Mouse (Mus musculus): Measurements from ENCODE around the gene Meis3. TPM values are rescaled to one million over a fixed set of nuclear protein-coding genes. Genes with fewer than 3 reads are reported as not detected.

Meis3 gene
- polyA plus RNA-seq, 1 experiment from 2014 or later = 160 TPM

DNA sequence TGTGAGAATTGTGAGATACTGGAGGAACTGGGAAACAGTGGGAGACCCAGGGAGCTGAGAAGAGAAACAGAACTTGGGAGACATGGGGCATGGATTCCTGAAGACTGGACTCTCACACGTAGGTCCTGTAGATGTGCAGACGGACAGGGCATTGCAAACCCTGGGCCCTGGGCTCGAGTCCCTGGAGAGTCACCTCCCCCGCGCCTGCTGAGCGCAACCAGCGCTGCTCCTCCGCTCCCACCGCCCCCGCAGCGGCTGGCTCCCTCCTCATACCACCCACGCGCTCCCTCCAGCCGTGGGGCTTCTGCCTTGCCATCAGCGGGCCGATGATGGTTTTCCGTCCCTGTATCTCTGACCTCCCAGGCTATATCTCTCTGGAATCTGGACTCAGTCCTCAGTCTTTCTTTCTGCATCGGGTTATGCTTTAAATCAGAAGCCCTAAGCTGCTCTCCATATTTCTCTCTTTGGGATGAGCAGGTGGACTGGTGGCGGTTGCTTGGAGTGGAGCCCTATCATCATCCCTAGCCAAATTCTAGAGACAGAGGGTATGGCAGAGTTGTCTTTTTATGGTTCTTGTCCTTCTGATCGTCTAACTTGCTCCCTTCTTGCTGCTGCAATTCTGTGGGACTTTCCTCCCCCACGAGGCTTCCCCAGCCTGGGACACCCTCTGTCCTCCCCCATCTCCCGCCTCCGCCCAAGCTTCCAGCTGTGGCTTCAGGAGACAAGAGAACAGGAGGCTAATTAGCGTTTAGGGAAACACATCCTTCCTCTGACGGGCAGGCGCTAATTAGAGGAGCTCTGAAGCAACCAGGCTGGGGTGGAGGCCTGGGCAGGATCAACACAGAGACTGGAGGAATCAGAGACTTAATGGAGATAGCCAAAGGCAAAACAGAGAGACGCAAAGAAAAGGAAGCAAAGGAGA lies 28.1 kb upstream of the Meis3 start:
- H3K9me3 ChIP-seq = no peaks in the 10 kb centered on the region
- no peak overlapping the region for H3K4me2 ChIP-seq (replicated peaks)
- peaks cover 28% of the 10 kb centered on the region for H3K36me3 ChIP-seq
- H3K4me1 ChIP-seq (replicated peaks) = peaks cover 13% of the 10 kb centered on the region
- H3K27ac ChIP-seq = peak overlapping the region; percentile 40; the same call in 1 of the 2 replicates
- no peak overlapping the region for H3K4me3 ChIP-seq (replicated peaks)
- ATAC-seq = no peak
- H3K9ac ChIP-seq (replicated peaks) = no peak overlapping the region
- 35% methylated on average over 27 of the region's 27 CpGs for WGBS
- no peaks in the 10 kb centered on the region for H3K27me3 ChIP-seq

- Histone ChIP-seq H3K4me2 (replicated peaks) (no peak overlapping the region), H3K4me3 (replicated peaks) (no peak overlapping the region), H3K4me1 (replicated peaks) (peaks cover 13% of the 10 kb centered on the region), H3K9ac (replicated peaks) (no peak overlapping the region), H3K27ac (no peak overlapping the region), H3K27me3 (no peaks in the 10 kb centered on the region), H3K36me3 (peaks cover 22% of the 10 kb centered on the region), H3K9me3 (no peaks in the 10 kb centered on the region)
- peak; percentile 21; the same call in 1 of the 2 replicates for ATAC-seq
- WGBS = 17% methylated on average over 15 of the region's 15 CpGs
Observed at GRCm38 (mm10) chr7:16147643-16148042, 27.2 kb upstream of the Meis3 start.

DNA sequence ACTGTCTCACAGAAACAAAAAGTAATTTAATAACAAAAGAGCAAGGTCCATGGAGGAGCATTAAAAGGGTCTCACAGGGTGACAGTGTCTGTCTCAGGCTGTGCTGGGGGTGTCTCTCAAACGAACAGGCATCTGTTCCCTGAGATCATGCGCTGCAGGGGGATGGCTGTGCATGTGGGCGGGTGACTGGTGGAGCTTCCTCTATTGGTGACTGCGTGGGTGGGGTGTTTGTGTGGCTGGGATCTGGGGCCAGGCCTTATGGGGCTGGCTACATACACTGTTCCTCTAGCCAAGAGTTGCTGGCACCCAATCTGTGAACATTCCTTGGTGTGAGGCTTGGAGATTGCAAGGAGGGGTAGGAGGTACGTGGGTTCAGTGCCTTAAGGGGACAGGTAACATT lies 25.6 kb upstream of the Meis3 start:
- Histone ChIP-seq H3K9ac (replicated peaks) (no peak overlapping the region), H3K9me3 (no peaks in the 10 kb centered on the region), H3K27ac (no peak overlapping the region), H3K4me1 (replicated peaks) (peaks cover 19% of the 10 kb centered on the region), H3K36me3 (peaks cover 22% of the 10 kb centered on the region), H3K27me3 (no peaks in the 10 kb centered on the region), H3K4me3 (replicated peaks) (no peak overlapping the region), H3K4me2 (replicated peaks) (no peak overlapping the region)
- 72% methylated on average over 5 of the region's 5 CpGs for WGBS
- ATAC-seq = no peak

DNA sequence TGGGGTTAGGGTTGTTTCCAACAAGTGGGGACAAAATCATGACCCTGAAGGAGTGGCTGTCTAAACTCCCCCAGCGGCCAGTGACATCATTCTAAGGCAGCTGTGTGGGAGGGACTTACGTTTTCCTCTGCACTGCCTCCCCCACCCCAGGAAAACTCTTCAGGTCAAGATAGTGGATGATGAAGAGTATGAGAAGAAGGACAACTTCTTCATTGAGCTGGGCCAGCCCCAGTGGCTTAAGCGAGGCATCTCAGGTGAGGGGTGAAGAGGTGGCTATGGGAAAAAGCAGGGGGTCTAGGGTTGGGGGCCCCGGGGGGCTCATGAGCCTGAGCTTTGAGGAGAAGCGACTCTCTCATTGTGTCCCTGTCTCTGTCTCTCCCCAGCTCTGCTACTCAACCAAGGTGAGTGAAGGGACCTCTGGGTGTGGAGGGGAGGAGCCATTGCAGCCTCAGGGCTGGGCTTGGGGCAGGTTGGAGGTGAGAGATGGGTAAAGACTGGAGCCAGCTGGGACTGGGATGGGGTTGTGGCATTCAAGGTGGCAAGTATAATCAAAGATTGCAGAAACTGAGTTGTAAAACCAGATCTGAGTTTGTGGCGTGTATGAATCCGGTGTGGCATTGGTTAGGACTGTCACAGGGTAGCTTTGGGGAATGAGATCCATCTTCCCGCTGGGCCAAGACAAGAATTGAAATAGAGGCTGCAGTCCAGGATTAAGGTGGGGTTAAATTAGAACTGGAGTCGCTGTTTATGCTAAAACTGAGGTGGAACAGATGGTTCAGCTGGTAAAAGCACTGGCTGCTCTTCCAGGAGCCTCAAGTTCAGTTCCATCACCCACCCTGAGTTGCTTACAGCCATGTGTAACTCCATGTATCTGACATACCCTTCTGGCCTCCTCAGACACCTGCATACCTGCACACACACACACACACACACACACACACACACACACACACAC lies 24.4 kb upstream of the Meis3 start:
- no peak for ATAC-seq
- H3K4me1 ChIP-seq (replicated peaks) = peaks cover 19% of the 10 kb centered on the region
- H3K27ac ChIP-seq = no peak overlapping the region
- no peak overlapping the region for H3K4me3 ChIP-seq (replicated peaks)
- H3K36me3 ChIP-seq = peaks cover 12% of the 10 kb centered on the region
- no peaks in the 10 kb centered on the region for H3K27me3 ChIP-seq
- no peak overlapping the region for H3K4me2 ChIP-seq (replicated peaks)
- 73% methylated on average over 9 of the region's 9 CpGs for WGBS
- no peak overlapping the region for H3K9ac ChIP-seq (replicated peaks)
- H3K9me3 ChIP-seq = no peaks in the 10 kb centered on the region

DNA sequence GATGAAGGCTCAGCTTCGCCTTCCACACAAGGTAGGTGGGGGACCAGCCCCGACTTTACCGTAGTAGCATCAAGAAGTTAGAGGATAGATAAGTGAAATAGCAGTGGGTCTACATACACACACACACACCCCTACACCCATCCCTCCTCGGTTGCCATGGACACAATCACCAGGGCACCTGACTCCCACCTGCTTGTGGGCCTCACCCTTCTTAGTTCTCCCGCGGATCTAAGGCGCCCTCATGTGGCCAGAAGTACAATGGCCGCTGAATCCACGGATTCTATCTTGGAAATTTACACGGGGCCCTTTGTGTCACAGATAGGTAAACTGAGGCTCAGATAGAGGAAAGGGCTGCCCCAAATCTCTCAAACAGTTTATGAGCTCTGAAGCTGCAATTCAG lies 21.4 kb upstream of the Meis3 start:
- Histone ChIP-seq H3K4me1 (replicated peaks) (peaks cover 7% of the 10 kb centered on the region), H3K4me2 (replicated peaks) (no peak overlapping the region), H3K36me3 (peaks cover 17% of the 10 kb centered on the region), H3K27me3 (peaks cover 12% of the 10 kb centered on the region), H3K9ac (replicated peaks) (no peak overlapping the region), H3K27ac (peak overlapping the region; percentile 44; the same call in 1 of the 2 replicates), H3K4me3 (replicated peaks) (no peak overlapping the region), H3K9me3 (no peaks in the 10 kb centered on the region)
- ATAC-seq = peak; percentile 92
- 18% methylated on average over 10 of the region's 10 CpGs for WGBS

GRCm38 (mm10) chr7:16155132-16155872 lies 19.6 kb upstream of the Meis3 start:
- peaks cover 12% of the 10 kb centered on the region for H3K4me1 ChIP-seq (replicated peaks)
- WGBS = 79% methylated on average over 9 of the region's 9 CpGs
- no peak overlapping the region for H3K4me3 ChIP-seq (replicated peaks)
- H3K36me3 ChIP-seq = peaks cover 13% of the 10 kb centered on the region
- no peaks in the 10 kb centered on the region for H3K9me3 ChIP-seq
- peaks cover 25% of the 10 kb centered on the region for H3K27me3 ChIP-seq
- no peak for ATAC-seq
- no peak overlapping the region for H3K9ac ChIP-seq (replicated peaks)
- no peak overlapping the region for H3K27ac ChIP-seq
- no peak overlapping the region for H3K4me2 ChIP-seq (replicated peaks)

DNA sequence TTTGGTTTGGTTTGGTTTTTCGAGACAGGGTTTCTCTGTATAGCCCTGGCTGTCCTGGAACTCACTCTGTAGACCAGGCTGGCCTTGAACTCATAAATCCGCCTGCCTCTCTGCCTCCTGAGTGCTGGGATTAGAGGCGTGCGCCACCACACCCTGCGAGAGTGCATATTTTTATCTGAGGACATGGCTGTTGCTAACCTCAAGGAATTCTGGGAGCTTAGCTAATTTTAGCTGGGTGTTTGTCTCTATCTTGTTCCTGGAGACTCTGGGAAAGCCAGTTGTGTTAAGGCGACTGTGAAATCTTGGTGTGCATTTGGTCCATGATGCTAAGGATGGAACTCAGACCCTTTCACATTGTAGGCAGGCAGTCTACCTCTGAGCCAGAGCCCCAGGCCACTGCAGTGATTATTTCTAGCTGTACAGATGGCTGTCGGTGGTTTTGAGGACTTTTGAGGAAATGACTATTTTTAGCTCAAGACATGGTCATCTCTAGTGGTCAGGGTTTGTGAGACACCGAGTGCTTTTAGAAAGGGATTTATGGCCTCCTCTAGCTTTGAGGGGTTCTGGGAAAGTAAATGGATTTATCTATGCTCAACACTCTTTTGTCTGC lies 18.7 kb upstream of the Meis3 start:
- H3K4me2 ChIP-seq (replicated peaks) = no peak overlapping the region
- no peak for ATAC-seq
- H3K36me3 ChIP-seq = peaks cover 7% of the 10 kb centered on the region; the same call in 1 of the 2 replicates
- H3K9me3 ChIP-seq = no peaks in the 10 kb centered on the region
- 84% methylated on average over 8 of the region's 8 CpGs for WGBS
- no peak overlapping the region for H3K27ac ChIP-seq
- H3K9ac ChIP-seq (replicated peaks) = no peak overlapping the region
- H3K27me3 ChIP-seq = peaks cover 25% of the 10 kb centered on the region
- no peak overlapping the region for H3K4me3 ChIP-seq (replicated peaks)
- peaks cover 12% of the 10 kb centered on the region for H3K4me1 ChIP-seq (replicated peaks)

DNA sequence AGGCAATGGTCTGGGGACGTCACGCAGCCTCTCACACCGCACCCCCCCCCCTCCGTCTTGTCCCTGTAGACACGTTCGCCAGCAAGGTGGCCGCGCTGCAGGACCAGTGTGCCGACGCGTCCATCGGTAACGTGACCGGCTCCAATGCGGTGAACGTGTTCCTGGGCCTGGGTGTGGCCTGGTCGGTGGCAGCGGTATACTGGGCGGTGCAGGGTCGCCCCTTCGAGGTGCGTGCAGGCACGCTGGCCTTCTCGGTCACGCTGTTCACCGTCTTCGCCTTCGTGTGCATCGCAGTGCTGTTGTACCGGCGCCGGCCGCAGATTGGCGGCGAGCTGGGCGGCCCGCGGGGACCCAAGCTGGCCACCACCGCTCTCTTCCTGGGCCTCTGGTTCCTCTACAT lies 16.2 kb upstream of the Meis3 start:
- no peak overlapping the region for H3K27ac ChIP-seq
- 6% methylated on average over 38 of the region's 39 CpGs for WGBS
- H3K4me2 ChIP-seq (replicated peaks) = peak overlapping the region; percentile 41
- peaks cover 25% of the 10 kb centered on the region for H3K27me3 ChIP-seq
- no peaks in the 10 kb centered on the region for H3K9me3 ChIP-seq
- peak overlapping the region; percentile 52; the same call in 1 of the 2 replicates for H3K9ac ChIP-seq (replicated peaks)
- peaks cover 7% of the 10 kb centered on the region; the same call in 1 of the 2 replicates for H3K36me3 ChIP-seq
- peak overlapping the region; percentile 18 for H3K4me3 ChIP-seq (replicated peaks)
- 0 out of 2 replicates have a peak, but pooled peaks cover 6% of the 10 kb centered on the region for H3K4me1 ChIP-seq (replicated peaks)
- ATAC-seq = peak; percentile 51

DNA sequence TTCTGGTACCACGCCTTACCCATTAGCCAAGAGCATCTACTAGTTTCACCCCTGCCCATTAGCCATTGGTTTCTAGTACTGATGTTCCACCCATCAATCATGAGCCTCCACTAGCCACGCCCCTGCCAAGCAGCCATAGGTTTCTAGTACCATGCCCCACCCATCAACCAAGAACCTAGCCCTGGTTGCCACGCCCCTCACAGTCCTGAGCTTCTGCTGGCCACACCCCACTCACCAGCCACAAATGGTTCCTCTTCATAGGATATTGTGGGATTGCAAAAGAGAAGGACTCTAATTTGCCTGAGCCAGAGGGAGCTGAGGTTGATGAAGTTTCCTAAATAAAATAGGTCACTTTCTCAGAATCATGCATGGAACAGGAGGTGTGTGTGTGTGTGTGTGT lies 14.2 kb upstream of the Meis3 start:
- ATAC-seq = no peak
- 65% methylated on average over 3 of the region's 3 CpGs for WGBS
- Histone ChIP-seq H3K4me1 (replicated peaks) (0 out of 2 replicates have a peak, but pooled peaks cover 6% of the 10 kb centered on the region), H3K4me2 (replicated peaks) (no peak overlapping the region), H3K27ac (no peak overlapping the region), H3K36me3 (peaks cover 7% of the 10 kb centered on the region; the same call in 1 of the 2 replicates), H3K9ac (replicated peaks) (no peak overlapping the region), H3K27me3 (peaks cover 25% of the 10 kb centered on the region), H3K9me3 (no peaks in the 10 kb centered on the region), H3K4me3 (replicated peaks) (no peak overlapping the region)

DNA sequence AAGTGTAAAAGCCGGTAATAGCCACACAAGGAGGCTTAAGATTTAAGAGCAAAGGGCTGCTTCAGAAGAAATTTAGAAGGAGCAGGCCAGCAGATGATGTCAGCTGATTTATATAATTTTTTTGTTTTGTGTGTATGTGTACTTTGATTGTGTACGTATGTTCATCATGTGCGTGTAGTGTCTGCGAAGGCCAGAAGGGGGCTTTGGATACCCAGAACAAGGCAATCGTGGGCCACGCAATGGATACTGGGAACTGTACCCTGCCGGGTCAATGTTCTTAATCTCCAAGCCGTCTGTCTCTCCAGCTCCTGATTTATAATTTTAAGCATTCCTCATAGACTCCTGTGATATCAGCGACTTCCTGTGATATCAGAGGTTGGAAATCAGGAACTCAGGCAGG lies 13.6 kb upstream of the Meis3 start:
- H3K4me2 ChIP-seq (replicated peaks) = no peak overlapping the region
- no peak overlapping the region for H3K27ac ChIP-seq
- H3K4me3 ChIP-seq (replicated peaks) = no peak overlapping the region
- 91% methylated on average over 9 of the region's 9 CpGs for WGBS
- no peak overlapping the region for H3K9ac ChIP-seq (replicated peaks)
- H3K27me3 ChIP-seq = peaks cover 25% of the 10 kb centered on the region
- H3K9me3 ChIP-seq = no peaks in the 10 kb centered on the region
- H3K4me1 ChIP-seq (replicated peaks) = 0 out of 2 replicates have a peak, but pooled peaks cover 6% of the 10 kb centered on the region
- ATAC-seq = no peak
- peaks cover 7% of the 10 kb centered on the region; the same call in 1 of the 2 replicates for H3K36me3 ChIP-seq

- peaks cover 4% of the 10 kb centered on the region; the same call in 1 of the 2 replicates for H3K36me3 ChIP-seq
- H3K9me3 ChIP-seq = no peaks in the 10 kb centered on the region
- no peak overlapping the region for H3K4me3 ChIP-seq (replicated peaks)
- H3K27ac ChIP-seq = no peak overlapping the region
- ATAC-seq = no peak
- H3K4me1 ChIP-seq (replicated peaks) = 0 out of 2 replicates have a peak, but pooled peaks cover 6% of the 10 kb centered on the region
- no peak overlapping the region for H3K4me2 ChIP-seq (replicated peaks)
- H3K27me3 ChIP-seq = peaks cover 25% of the 10 kb centered on the region
- WGBS = 90% methylated on average over 6 of the region's 7 CpGs
- H3K9ac ChIP-seq (replicated peaks) = no peak overlapping the region
Observed at GRCm38 (mm10) chr7:16162036-16162435, 12.9 kb upstream of the Meis3 start.

Data from midbrain, embryonic 13.5 days (tissue).